Mouse (Mus musculus) forelimb bud, embryonic 11.5 days (tissue): Measurements from ENCODE around the gene Gm42906.

Experiments
- DNase-seq: peaks from one replicate; pipeline ENCODE4 v3.0.0-alpha.2; 2012; ENCODE audit warnings: low read depth, low spot score

Gene Gm42906

DNA sequence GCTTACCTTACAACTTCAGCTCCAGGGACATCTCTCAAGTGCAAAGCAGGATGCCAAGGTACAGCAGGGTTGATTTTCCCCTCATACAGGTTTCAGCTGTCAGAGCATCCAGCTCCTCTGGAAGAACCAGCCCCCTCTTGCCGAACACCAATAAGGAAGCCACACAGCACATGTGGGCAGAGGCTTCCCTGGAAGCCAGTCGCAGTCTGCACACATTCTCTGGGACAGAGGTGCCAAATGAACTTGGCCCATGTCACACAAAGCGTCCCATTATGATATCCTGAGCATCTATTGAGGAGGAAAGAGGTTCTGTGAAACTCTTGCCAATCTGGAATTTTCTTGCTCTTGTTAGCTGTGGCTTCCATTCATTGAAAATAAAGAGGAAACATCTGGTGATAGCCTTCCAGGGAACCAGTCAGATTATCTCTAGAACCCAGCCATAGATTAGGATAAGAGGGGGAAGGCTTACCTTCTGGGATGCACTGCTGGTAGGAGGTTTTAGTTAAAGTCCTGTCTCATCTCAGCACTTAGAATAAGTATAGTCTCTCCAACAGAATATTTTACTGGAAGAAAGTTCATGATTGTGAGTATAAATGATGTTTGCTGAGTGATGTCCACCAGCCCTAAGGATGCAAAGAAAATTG lies at the start of gene Gm42906:
Gm42906 (minus strand) TSS at position 51 of the 644 bp plus-strand sequence.
- DNase-seq, result no peak

GRCm38 (mm10) chr5:151445695-151446094 lies 17.7 kb upstream of the Gm42906 start:
- DNase-seq, result no peak

DNA sequence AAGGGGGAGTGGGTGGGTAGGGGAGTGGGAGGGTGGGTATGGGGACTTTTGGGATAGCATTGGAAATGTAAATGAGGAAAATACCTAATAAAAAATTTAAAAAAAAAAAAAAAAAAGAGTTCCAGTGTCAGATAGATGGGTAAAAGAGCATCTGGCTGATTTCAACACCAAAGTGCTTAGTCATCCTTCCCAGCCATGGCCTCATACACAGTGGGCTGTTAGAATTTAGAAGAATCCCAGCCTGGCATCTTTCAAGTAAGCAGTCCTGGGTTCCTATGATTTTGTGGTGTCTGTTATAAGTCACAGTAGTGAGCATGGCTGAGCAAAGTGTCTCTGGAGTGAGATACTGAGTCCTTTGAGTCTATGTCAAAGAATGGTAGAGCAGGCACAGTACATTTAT lies 7.1 kb upstream of the Gm42906 start:
- no peak for DNase-seq

- DNase-seq, result no peak
Observed at GRCm38 (mm10) chr5:151426466-151426865, 1.5 kb downstream of the Gm42906 start.

DNA sequence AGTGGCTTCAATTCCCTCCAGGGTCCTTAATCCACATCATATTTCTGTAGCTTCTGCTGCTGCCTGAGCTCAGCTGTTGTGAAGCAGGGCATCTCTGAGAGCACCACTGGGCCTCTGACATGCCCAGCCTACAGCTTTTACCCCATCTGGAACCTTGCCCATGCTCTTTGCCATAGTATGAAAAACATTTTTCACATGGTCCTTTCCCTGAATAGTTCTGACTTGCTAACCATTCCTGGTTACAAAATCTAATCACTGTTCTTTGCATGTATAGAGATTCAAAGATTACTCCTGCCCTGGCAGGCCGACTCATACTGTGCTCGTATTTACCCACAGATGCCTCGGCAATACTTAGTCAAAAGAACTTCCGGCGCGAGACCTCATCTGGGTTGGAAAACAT lies 5.3 kb downstream of the Gm42906 start:
- no peak for DNase-seq

GRCm38 (mm10) chr5:151421859-151422258 lies 6.1 kb downstream of the Gm42906 start:
- no peak for DNase-seq

- no peak for DNase-seq
Observed at GRCm38 (mm10) chr5:151418551-151418950, 9.4 kb downstream of the Gm42906 start.

- DNase-seq, result no peak
Observed at GRCm38 (mm10) chr5:151417421-151418038, 10.4 kb downstream of the Gm42906 start.

DNA sequence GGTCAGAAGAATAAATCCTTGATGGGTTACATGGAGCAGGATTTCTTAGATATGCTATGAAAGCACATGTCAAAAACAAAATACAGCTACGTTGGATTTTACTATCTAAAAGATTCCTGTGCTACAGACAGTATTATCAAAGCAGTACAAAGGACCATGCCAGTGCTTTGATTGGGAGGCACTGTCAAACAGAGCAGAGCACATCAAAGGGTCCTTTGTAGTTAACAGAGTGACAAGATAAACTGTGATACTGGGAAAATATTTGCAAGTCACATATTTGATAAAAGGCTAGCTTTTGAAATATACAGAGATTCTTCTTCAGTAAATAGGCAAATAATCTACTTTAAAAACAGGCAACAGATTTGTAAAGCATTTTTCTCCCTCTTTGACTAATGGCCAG lies 11.0 kb downstream of the Gm42906 start:
- DNase-seq, result no peak

GRCm38 (mm10) chr5:151413617-151414016 lies 14.3 kb downstream of the Gm42906 start:
- DNase-seq, result no peak

GRCm38 (mm10) chr5:151412666-151413463 lies 15.1 kb downstream of the Gm42906 start:
- no peak for DNase-seq

GRCm38 (mm10) chr5:151410006-151410405 lies 18.0 kb downstream of the Gm42906 start:
- DNase-seq, result no peak

GRCm38 (mm10) chr5:151409282-151409681 lies 18.7 kb downstream of the Gm42906 start:
- no peak for DNase-seq

GRCm38 (mm10) chr5:151408124-151408900 lies 19.7 kb downstream of the Gm42906 start:
- DNase-seq, result no peak

- DNase-seq, result no peak
Observed at GRCm38 (mm10) chr5:151407493-151407892, 20.5 kb downstream of the Gm42906 start.

GRCm38 (mm10) chr5:151406276-151406675 lies 21.7 kb downstream of the Gm42906 start:
- no peak for DNase-seq

DNA sequence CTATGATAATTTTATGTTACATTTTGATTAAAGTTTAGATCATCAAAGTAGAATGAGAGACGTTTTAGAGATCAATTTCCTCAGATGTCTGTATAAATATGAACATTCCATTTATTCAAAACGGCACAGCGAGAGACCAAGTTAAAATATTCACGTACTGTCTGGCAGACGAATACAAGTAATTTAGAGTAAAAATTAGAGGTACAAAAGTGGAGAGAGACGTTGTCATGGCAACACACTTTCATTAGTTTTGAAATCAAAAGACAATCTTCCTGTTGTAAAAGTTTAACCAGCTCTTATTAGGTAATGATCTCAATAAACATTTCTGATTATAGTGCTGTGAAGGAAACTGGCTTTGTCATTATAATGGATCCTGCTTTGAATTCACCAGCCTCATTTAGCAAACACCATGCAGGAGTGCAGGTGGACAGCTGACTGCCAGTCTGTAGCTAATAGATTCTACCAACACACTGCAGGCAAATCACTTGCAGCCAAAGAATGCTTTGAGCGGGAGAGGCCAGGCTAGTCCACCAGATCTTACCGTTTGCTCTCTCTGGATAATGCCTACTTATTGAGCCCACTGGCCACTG lies 22.6 kb downstream of the Gm42906 start:
- DNase-seq, result no peak

DNA sequence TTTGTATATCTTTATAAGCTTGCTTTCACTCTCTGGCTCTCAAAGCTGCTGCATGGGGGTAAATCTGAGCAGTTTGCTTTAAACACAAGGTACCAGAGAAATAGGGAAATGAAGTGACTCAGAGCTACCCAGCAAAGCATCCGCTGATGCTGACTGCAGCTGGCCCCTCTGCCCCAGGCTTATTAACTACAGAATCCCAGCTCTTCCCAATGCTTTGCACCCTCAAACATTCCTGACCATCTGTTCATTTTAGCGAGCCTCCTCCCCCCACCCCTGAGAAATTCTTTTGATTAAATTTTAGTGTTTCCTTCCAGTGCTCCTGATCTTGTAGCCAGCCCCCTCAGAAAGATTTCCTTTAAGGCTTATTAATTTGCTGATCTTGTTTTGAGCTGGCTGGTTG lies 24.4 kb downstream of the Gm42906 start:
- no peak for DNase-seq

DNA sequence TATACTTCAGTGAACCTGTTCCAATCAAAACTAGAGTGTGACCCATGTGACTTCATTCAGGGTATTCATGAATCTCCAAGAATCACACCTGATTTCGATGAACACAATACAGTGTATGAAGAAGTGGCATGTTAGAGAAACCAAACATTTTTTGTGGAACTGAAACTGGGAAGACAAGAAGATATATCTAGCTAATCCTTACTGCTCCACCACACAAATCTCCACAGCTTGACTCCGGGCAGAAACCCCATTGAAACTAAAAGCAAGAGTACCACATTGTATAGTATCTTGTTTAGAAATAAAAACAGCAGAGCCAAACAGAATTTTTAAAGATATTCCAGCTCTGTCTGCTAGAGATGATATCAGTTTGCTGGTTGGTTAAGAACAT lies 27.4 kb downstream of the Gm42906 start:
- no peak for DNase-seq

DNA sequence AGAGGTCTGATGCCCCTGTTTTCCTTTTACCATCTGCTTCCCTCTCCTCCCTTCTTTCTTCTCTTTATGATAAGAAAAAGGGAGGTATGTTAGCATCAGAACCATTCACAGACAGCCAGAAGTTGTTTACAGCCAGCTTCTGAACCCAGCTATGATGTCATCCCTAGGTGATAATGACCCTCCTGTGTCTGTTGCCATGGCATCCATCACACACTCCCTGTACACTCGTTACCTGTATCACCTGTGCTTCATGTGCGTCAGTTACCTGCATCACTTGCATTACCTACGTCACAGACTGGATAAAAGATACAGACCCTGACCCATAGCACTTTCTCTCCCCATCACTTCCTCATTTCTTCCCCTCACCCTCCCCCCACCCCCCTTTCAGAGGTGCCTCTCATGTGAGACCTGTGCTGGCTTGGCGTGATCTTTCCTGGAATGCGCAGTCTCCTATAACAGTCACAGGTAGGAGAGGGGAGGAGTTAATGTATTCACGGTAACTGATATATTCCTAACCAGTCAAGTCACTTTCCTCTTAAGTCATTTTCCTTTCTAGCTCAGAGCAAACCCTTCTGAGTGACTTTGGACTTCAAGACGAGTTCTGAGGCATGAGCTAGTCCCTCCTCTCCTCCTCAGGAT lies 27.9 kb downstream of the Gm42906 start:
- no peak for DNase-seq

DNA sequence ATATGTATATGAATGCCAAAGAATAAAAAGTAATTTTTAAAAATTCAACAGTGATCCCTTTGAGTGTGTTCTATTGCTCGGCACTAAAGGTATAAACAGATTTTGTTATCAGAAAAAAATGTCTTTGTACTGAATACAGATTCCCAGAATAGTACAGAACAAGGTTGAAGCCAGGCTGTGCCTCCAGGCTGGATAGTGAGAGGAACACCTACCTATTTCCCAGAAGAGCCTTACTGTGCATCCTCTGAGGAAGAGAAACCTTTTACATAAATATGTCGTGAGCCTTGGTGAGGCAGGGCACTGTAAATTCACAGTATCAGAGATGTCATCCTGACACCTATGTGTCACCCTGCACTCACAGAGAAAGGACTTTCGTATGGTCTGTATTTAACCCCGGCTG lies 31.8 kb downstream of the Gm42906 start:
- DNase-seq, result no peak
